Mouse (Mus musculus) midbrain, embryonic 16.5 days (tissue): ENCODE results near the gene Ankrd12. TPM values are rescaled to one million over a fixed set of nuclear protein-coding genes. Genes with fewer than 3 reads are reported as not detected.

ENCODE experiments used
- ATAC-seq: fragments of 200-750 bp; cut with Nextera tagmentation; 2 replicates; pipeline ENCODE4 v1.8.0; 2017; ENCODE audit warnings: moderate TSS enrichment
- H3K27ac ChIP-seq: fragments of 300-500 bp; sonication (generic); 2 replicates; pipeline ENCODE4 v1.5.1; 2014; ENCODE audit warnings: mild to moderate bottlenecking, low read length, mixed read lengths
- H3K27me3 ChIP-seq: fragments of 300-500 bp; sonication (generic); 2 replicates; pipeline ENCODE4 v1.6.1; 2014; ENCODE audit warnings: low read depth, low read length, mixed read lengths; ENCODE audit not compliant: control insufficient read depth, insufficient read depth
- H3K36me3 ChIP-seq: fragments of 300-500 bp; sonication (generic); 2 replicates; pipeline ENCODE4 v1.6.1; 2014; ENCODE audit warnings: mild to moderate bottlenecking, low read length, moderate library complexity, mixed read lengths; ENCODE audit not compliant: control insufficient read depth, insufficient read depth
- H3K4me1 ChIP-seq: fragments of 300-500 bp; sonication (generic); 2 replicates; pipeline ENCODE4 v1.6.1; 2014; ENCODE audit warnings: mild to moderate bottlenecking, low read length, mixed read lengths; ENCODE audit not compliant: control insufficient read depth, insufficient read depth
- H3K4me2 ChIP-seq: fragments of 300-500 bp; sonication (generic); 2 replicates; pipeline ENCODE4 v1.6.1; 2014; ENCODE audit warnings: mild to moderate bottlenecking, low read length, mixed read lengths
- H3K4me3 ChIP-seq: fragments of 300-500 bp; sonication (generic); 2 replicates; pipeline ENCODE4 v1.5.1; 2014; ENCODE audit warnings: low read depth, mild to moderate bottlenecking, low read length, moderate library complexity, mixed read lengths
- H3K9ac ChIP-seq: fragments of 300-500 bp; sonication (generic); 2 replicates; pipeline ENCODE4 v1.6.1; 2014; ENCODE audit warnings: low read depth, low read length, mixed read lengths
- H3K9me3 ChIP-seq: fragments of 300-500 bp; sonication (generic); replicated peaks from 2 replicates; pipeline ENCODE4 v1.6.1; 2014; ENCODE audit warnings: mild to moderate bottlenecking, low read length, mixed read lengths; ENCODE audit not compliant: control insufficient read depth, poor library complexity, severe bottlenecking
- WGBS: fragments of 180-500 bp; shearing (Covaris S2); extraction: QIAGEN DNeasy Blood & Tissue Kit; methylation state at CpG from one replicate; pipeline ENCODE4 v1.1.7; 2014; 5-methylcytosine and 5-hydroxymethylcytosine counted together
- polyA plus RNA-seq: library from polyadenylated mRNA; unstranded; fragments of >200 nt; fragmentation: Nextera tagmentation; extraction: Ambion mirVana; gene quantifications from 2 replicates; pipeline ENCODE4 v1.2.1, GENCODE M21; 2015

Ankrd12 gene
- polyA plus RNA-seq, 1 experiment from 2014 or later, result 198 TPM

DNA sequence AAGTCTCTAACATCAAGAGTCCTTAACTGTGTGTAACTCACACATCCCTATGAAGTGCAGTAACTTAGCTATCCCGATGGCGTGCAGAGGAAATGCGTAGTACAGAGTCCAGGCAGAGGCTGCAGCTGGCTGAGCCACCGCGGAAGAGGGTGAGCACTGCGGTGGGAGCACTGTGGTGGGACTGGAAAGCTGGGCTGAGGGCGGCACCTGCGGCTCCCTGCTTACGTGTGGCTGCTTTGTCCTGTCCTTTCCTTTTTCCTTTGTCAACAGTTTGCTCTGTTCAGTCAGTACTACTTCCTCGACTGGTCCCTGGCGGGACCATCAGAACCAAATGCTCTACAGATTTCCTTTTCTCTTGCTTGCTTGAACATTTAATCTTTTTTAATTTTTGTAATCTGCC, 109.1 kb downstream of the Ankrd12 start:
- H3K4me1 ChIP-seq, result no peaks in the 10 kb centered on the region
- WGBS, result 61% methylated on average over 11 of the region's 11 CpGs
- H3K9ac ChIP-seq, result no peak overlapping the region
- H3K27me3 ChIP-seq, result no peaks in the 10 kb centered on the region
- H3K4me3 ChIP-seq, result no peak overlapping the region
- H3K27ac ChIP-seq, result no peak overlapping the region
- peaks cover 8% of the 10 kb centered on the region; the same call in 1 of the 2 replicates for H3K36me3 ChIP-seq
- ATAC-seq, result no peak
- H3K9me3 ChIP-seq, result no peaks in the 10 kb centered on the region
- H3K4me2 ChIP-seq, result no peak overlapping the region

DNA sequence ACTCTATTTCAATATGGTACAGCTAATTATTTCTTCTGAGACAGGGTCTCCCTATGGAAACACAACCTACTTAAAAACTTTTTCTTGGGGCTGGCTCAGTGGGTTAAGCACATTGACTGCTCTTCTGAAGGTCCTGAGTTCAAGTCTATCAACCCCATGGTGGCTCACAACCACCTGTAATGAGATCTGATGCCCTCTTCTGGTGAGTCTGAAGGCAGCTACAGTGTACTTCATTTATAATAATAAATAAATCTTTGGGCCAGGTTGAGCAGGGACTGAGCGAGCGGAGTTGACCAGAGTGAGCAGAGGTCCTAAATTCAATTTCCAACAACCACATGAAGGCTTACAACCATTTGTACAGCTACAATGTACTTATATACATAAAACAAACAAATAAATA, 114.6 kb downstream of the Ankrd12 start:
- Histone ChIP-seq H3K4me1 (no peaks in the 10 kb centered on the region), H3K4me3 (no peak overlapping the region), H3K4me2 (no peak overlapping the region), H3K36me3 (0 out of 2 replicates have a peak, but pooled peaks cover 2% of the 10 kb centered on the region), H3K9ac (no peak overlapping the region), H3K27ac (no peak overlapping the region), H3K27me3 (no peaks in the 10 kb centered on the region), H3K9me3 (no peaks in the 10 kb centered on the region)
- no peak for ATAC-seq
- 96% methylated on average over 2 of the region's 2 CpGs for WGBS

DNA sequence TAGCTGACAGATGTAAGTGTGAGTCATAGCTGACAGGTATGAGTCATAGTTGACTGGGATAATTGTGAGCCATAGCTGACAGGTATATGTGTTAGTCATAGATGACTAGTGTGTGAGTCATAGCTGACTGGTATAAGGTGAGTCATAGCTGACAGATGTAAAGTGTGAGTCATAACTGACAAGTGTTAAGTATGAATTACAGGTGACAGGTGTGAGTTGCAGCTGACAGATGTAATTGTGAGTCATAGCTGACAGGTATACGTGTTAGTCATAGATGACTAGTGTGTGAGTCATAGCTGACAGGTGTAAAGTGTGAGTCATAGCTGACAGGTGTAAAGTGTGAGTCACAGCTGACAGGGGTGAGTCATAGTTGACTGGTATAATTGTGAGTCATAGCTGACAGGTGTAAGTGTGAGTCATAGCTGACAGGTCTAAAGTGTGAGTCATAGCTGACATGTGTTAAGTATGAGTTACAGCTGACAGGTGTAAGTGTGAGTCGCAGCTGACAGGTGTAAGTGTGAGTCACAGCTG, 115.2 kb downstream of the Ankrd12 start:
- H3K4me1 ChIP-seq, result no peaks in the 10 kb centered on the region
- H3K36me3 ChIP-seq, result 0 out of 2 replicates have a peak, but pooled peaks cover 2% of the 10 kb centered on the region
- H3K27me3 ChIP-seq, result no peaks in the 10 kb centered on the region
- peak; percentile 28; the same call in 1 of the 2 replicates for ATAC-seq
- no peak overlapping the region for H3K4me3 ChIP-seq
- no peak overlapping the region for H3K4me2 ChIP-seq
- no peak overlapping the region for H3K27ac ChIP-seq
- 85% methylated on average over 2 of the region's 2 CpGs for WGBS
- no peaks in the 10 kb centered on the region for H3K9me3 ChIP-seq
- no peak overlapping the region for H3K9ac ChIP-seq

DNA sequence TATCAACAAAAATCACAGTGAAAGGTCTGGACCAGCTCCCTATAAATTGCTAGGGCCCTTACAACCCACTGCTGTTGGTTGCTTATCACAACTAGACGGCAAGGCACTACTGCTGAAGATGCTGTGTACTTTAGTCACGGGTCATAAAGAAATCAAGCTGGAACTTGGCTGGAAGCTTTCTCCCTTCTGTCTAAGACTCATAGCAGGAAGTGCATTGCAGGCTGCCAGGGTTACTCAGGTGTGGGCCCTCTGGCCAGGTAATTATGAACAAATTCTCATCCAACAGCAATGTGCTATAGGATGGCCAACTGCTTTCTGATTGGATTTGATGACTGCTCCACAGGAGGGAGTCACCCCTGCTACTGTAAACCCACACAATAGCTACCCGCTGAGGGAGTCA, 117.9 kb downstream of the Ankrd12 start:
- Histone ChIP-seq H3K27ac (no peak overlapping the region), H3K36me3 (no peaks in the 10 kb centered on the region), H3K27me3 (no peaks in the 10 kb centered on the region), H3K4me2 (no peak overlapping the region), H3K4me3 (no peak overlapping the region), H3K9ac (no peak overlapping the region), H3K9me3 (no peaks in the 10 kb centered on the region), H3K4me1 (no peaks in the 10 kb centered on the region)
- WGBS, result 91% methylated on average over 3 of the region's 3 CpGs
- ATAC-seq, result no peak

DNA sequence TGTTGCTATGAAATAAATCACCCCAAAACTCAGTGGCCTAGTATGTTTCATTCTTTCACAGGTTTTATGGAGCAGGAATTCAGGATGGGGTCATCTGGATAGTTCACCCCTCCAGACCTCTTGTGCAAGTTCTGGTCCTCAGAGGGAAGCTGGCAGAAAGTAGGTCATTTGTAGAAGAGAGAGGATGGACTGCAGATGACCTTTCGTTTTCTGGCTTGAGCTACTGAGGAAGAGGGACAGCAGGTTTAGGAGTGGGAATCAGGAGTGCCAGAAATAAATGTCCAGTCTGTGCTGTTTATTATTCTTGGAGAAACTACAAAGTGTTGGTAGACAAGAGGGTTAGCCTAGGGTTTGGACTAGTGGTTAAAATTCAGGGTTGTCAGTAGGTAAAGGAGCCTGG, 118.5 kb downstream of the Ankrd12 start:
- Histone ChIP-seq H3K9ac (no peak overlapping the region), H3K36me3 (no peaks in the 10 kb centered on the region), H3K4me2 (no peak overlapping the region), H3K4me1 (no peaks in the 10 kb centered on the region), H3K9me3 (no peaks in the 10 kb centered on the region), H3K4me3 (no peak overlapping the region), H3K27me3 (no peaks in the 10 kb centered on the region), H3K27ac (no peak overlapping the region)
- ATAC-seq, result no peak
- WGBS, result 88% methylated on average over 1 of the region's 1 CpGs

DNA sequence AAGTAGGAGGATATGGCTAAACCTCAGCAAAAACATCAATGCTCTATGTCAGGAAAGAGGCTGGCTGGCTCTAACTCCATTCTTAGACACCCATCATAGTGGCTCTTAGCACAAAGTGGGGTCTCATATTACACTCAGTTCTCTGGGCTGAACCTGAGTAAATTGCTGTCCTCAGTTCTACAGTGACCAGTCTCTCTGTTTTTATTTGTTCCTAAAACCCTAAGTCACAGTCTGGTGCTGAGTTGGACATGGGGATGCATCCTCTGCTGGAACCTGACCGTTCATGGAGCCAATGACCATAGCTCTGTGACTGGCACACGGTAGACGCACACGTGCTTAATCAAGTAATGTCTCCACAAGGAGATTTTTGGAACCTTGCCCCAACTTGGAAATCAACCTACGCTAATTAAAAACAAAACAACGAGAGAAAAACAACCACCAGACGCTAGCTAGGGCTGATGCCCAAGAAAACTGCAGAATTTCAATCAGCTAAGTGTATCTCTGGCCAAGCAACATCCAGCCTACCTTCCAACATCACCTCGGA, 119.0 kb downstream of the Ankrd12 start:
- Histone ChIP-seq H3K9me3 (no peaks in the 10 kb centered on the region), H3K4me1 (no peaks in the 10 kb centered on the region), H3K4me3 (no peak overlapping the region), H3K27me3 (no peaks in the 10 kb centered on the region), H3K36me3 (no peaks in the 10 kb centered on the region), H3K9ac (no peak overlapping the region), H3K27ac (no peak overlapping the region), H3K4me2 (no peak overlapping the region)
- WGBS, result 90% methylated on average over 8 of the region's 8 CpGs
- ATAC-seq, result no peak

DNA sequence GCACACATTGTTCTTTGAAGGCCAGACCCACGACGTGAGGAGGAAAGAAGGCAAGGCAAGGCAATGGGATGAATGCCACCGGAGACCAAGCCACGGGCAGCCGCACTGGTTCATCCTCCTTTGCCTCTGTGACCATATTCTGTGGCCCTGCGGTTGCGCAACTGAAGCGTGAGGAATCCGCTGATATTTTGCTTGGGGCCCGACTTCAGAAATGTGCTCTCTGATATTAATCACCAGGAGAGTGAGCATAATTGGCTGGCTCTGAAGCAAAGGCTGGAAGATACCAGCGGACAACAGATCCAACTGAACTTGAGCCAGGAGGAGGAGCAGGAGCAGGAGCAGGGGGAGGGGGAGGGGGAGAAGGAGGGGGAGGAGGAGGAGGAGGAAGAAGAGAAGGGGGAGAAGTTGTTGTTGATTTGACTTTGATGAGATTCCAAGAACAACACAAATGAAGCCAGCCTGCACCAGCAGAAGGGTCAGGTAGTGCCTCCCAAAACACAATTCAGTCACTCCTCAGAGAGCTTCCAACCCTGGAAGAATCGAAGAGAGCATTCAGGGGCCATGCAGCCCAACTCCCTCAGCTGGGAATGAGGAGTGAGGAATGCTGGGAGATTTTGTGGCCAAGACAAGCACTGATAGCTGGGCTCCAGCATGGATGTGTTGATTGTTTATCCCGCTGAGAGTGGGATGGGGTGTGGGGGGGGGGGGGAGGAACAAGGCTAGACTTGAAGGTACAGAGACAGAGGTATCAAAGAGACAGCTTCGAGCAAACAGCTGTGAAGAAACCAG, 119.7 kb downstream of the Ankrd12 start:
- WGBS, result 83% methylated on average over 14 of the region's 14 CpGs
- Histone ChIP-seq H3K4me1 (no peaks in the 10 kb centered on the region), H3K27ac (no peak overlapping the region), H3K27me3 (no peaks in the 10 kb centered on the region), H3K4me2 (no peak overlapping the region), H3K36me3 (no peaks in the 10 kb centered on the region), H3K9me3 (no peaks in the 10 kb centered on the region), H3K9ac (no peak overlapping the region), H3K4me3 (no peak overlapping the region)
- ATAC-seq, result no peak

DNA sequence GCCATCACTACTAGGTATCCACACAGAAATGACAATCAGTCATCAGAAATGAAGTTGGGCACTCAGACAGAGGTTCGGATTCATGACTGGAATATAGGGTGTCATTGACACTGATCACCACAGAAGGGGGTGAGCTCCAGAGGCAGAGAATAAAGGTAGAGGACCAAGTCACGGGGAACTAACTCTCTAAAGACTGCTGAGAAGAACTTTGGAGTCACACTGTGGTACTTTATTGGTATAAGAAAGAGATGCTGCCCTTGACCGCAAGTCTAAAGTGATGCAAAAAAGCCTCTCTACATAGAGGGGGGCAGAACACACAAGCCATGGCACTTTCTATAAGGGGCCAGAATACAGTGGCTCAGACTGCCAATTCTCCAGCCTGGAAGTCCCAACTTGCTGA, 120.7 kb downstream of the Ankrd12 start:
- Histone ChIP-seq H3K9me3 (no peaks in the 10 kb centered on the region), H3K4me2 (no peak overlapping the region), H3K27ac (no peak overlapping the region), H3K36me3 (no peaks in the 10 kb centered on the region), H3K27me3 (no peaks in the 10 kb centered on the region), H3K4me1 (0 out of 2 replicates have a peak, but pooled peaks cover 2% of the 10 kb centered on the region), H3K4me3 (no peak overlapping the region), H3K9ac (no peak overlapping the region)
- 60% methylated on average over 3 of the region's 3 CpGs for whole genome bisulfite sequencing
- ATAC-seq, result no peak

DNA sequence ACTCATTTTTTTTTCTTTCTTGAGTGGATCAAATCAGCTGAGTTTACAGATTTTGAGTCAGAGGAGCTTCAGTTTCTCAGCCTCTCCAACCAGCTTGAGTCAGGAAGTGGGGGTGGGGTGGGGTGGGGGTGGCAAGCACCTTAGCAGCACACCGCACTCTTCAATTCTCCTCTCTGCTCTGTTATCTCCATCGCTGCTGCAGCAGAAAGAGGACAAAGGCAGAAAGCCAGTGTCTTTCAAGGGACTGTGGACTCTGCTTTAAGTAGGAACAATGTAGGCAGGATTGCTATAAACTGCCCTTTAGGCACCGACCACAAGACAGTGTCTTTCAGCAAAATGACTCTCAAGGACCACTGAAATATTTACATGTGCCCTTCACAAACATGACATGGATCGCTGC, 122.9 kb downstream of the Ankrd12 start:
- Histone ChIP-seq H3K4me1 (peaks cover 14% of the 10 kb centered on the region; the same call in 1 of the 2 replicates), H3K36me3 (no peaks in the 10 kb centered on the region), H3K4me3 (no peak overlapping the region), H3K27ac (no peak overlapping the region), H3K4me2 (no peak overlapping the region), H3K9me3 (no peaks in the 10 kb centered on the region), H3K9ac (no peak overlapping the region), H3K27me3 (no peaks in the 10 kb centered on the region)
- 59% methylated on average over 4 of the region's 4 CpGs for WGBS
- ATAC-seq, result no peak
